Mouse (Mus musculus) ovary, postnatal 10 days (tissue): ENCODE measurements around the gene Slc1a6.
"Not testable (repeated sequence)": the region's sequence is repeated elsewhere in the genome, so short reads cannot be mapped to it uniquely, and the experiment has no call there.

Source experiments
- DNase-seq: peaks from one replicate; pipeline ENCODE4 v3.0.0; 2022; ENCODE audit warnings: low spot score

Gene Slc1a6

DNA sequence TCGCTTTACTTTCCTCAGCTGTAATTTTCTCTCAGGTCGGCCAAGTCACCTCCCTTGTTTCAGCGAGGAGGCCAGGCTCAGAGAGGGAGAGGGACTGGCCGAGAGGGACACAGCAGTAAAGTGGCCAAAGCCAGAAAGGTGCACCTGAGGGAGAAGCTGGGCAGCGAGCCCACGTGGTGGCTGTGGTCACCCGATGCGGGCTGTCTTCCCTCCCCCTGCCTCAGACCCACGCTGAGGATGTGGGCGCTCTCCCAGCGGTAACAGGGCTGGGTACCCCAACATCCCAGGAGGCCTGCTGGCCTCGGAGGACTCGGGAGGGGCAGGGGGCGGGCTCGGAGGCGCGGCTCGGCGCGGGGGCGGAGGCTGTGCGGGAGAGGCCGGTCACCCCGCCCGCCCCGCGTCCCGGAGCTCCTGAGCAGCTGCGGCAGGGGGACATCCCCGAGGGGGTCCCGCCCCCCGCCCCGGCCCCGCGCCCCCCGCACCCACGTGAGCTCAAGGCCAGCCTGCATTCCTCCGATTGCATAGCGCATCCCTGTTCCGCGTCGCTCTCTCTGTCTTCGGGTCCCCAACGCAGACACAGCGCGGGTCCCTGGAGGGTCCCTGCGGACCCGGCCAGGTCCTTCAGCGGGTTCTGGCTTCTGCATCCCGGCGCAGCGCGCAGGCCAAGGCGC lies at the start of gene Slc1a6:
TSS of gene Slc1a6 (plus strand) at position 516 of the 671 bp plus-strand sequence.
- DNase-seq: no peak

DNA sequence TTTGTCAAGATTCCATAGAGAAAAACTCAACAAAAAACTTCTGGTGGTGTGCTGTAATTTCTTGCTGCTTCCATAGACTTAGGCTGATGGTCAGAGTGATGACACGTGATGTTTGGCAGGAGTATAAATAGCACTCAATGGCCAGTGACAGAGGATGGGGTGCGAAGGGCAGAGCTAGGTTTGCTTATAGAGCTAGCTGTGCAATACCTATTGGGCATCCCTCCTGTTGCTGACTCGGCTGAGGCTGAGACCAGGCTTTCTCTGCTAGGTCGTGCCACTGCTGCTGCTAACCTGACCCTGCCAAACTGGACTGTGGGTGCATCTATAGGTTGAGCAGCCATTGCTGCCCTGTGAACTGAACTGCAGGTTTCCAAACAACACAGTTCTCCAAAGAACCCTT lies 40.5 kb upstream of the Slc1a6 start:
- DNase-seq: no peak

GRCm38 (mm10) chr10:78743721-78744120 lies 36.6 kb upstream of the Slc1a6 start:
- DNase-seq: no peak

GRCm38 (mm10) chr10:78745453-78746232 lies 34.7 kb upstream of the Slc1a6 start:
- DNase-seq: no peak

GRCm38 (mm10) chr10:78747035-78747721 lies 33.1 kb upstream of the Slc1a6 start:
- DNase-seq: no peak

GRCm38 (mm10) chr10:78748161-78748560 lies 32.1 kb upstream of the Slc1a6 start:
- no peak for DNase-seq

DNA sequence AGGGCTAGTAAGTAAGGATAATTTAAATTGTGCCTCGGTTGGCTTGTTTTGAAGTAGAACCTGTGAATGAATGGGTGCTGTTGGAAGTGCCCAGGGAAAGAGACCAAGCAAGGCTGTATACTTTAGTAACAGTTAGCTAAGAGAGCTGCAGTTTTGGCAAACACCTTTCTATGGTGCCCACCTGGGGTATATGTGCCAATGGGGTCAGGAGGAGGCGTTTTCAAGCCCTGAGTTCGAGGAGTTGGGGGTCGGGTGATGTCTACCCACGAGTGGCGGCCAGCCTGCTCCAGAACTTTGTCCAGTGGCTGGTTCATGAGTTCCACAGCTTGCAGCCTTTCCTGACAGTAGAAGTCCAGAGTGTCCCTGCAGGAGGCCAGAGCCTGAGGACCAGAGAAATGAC lies 31.4 kb upstream of the Slc1a6 start:
- no peak for DNase-seq

GRCm38 (mm10) chr10:78752452-78753191 lies 27.7 kb upstream of the Slc1a6 start, which contains the start of gene Ccdc105:
Gene Ccdc105, minus strand, starts transcription at chr10:78753065.
- peak; percentile 38 for DNase-seq

GRCm38 (mm10) chr10:78756021-78756420 lies 24.3 kb upstream of the Slc1a6 start:
- no peak for DNase-seq

GRCm38 (mm10) chr10:78765570-78765969 lies 14.7 kb upstream of the Slc1a6 start:
- no peak for DNase-seq

GRCm38 (mm10) chr10:78775830-78776229 lies 4.5 kb upstream of the Slc1a6 start:
- DNase-seq: no peak

DNA sequence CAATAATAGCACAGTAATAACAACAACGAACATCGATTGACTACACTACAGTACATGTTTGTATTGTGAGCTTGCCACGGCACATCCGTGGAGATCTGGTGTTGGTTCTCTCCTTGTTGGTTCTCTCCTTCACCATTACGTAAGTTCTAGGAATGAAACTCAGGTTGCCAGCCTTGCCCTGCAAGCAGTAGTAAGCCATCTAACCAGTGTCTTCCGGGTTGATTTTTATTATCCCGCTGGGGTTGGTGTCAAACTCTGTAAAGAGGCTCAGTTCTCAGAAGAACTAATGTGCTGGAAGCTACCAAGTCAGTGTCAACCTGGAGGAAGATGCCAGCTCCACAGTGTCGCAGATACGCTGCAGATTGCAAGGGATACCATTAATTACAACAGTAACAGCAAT lies 769 bp upstream of the Slc1a6 start:
- DNase-seq: no peak

- DNase-seq: peak; percentile 48
Observed at GRCm38 (mm10) chr10:78787566-78788087, 7.3 kb downstream of the Slc1a6 start.

DNA sequence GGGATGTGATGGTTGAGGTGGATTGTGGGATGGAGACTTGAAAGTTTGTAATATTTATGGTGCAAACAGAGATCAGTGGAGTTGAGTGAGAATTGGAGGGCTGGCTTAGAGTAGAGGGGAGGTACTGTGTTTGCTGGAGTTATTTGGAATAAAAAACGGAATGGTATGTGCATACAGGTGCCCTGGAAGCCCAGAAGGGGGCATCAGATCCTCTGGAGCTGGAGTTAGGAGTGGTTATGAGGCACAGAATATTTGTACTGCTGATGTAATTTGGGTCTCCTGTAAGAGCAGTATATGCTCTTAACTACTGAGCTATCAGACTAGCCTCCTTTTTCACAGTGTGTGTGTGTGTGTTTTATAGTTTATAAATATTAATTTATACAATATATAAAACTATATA lies 10.3 kb downstream of the Slc1a6 start:
- no peak for DNase-seq

GRCm38 (mm10) chr10:78801449-78801848 lies 21.2 kb downstream of the Slc1a6 start:
- DNase-seq: no peak

DNA sequence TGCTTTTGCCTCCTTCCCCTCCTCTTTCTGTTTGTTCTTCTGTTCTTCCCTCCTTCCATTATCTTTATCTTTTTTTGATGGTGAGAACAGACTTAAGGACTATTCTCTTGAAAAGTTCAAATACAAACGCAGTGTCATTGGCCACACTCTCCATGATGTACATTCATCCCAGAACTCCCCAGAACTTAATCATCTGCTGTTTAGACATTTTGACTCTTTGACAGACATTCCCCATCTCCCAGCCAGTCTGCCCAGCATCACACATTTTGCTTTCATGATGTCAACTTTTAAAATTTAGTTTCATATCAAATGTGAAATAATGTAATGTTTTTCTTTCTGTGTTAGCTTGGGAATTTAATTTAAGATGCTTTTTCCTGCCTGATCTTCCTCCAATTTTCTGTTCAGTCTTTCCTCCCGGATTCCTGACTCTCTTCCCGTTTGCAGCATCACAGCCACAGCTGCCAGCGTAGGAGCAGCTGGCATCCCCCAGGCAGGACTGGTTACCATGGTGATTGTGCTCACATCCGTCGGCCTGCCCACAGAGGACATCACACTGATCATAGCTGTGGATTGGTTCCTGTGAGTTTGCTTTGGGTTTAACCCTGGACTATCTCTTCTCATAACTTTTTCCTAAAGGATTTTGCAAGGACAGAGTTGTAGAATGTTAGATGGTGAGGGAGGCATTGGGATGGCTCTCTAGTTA lies 32.2 kb downstream of the Slc1a6 start:
- no peak for DNase-seq

DNA sequence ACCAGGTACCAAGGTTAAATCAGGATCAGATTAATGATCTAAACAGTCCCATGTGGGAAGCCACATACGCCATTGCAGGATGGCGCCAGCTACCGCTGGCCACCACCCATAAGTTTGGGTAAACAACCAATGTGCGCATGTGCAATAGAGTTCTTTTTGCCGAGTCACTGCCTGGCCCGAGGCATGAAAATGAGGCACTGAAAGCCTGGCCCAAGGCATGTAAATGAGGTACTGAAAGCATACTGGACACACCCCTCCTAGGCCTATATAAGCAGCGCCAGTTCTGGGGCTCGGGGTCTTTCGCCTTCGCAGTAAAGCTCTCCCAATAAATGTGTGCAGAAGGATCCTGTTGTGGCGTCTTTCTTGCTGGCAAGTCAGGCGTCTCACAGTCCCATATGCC lies 60.2 kb downstream of the Slc1a6 start:
- DNase-seq: not testable (repeated sequence)

GRCm38 (mm10) chr10:78852066-78852465 lies 71.8 kb downstream of the Slc1a6 start, which contains the start of gene Olfr1356:
Gene Olfr1356, minus strand, starts transcription at chr10:78852166.
- no peak for DNase-seq
